Mouse (Mus musculus) MEL (cell line): ENCODE data around the gene Rnasek.

Source experiments
- CTCF ChIP-seq, 3 experiments: IDR thresholded peaks in 2 of 3; conservative IDR thresholded peaks in 1 of 3; 2 replicates each; pipeline ENCODE4 v1.5.1; 2011 to 2012; ENCODE audit warnings: low read length in 3 of 3, low read depth in 2 of 3, mild to moderate bottlenecking in 2 of 3, improper control_type of control experiment in 1 of 3, inconsistent platforms in 1 of 3, mixed read lengths in 1 of 3, moderate library complexity in 1 of 3; ENCODE audit not compliant: control insufficient read depth in 1 of 3, insufficient read depth in 1 of 3, poor library complexity in 1 of 3, severe bottlenecking in 1 of 3
- MAFK ChIP-seq: IDR thresholded peaks from 2 replicates; pipeline ENCODE4 v1.6.1; 2011; ENCODE audit warnings: low read depth, mild to moderate bottlenecking, low read length, improper control_type of control experiment, borderline replicate concordance
- MXI1 ChIP-seq: IDR thresholded peaks from 2 replicates; pipeline ENCODE4 v1.6.1; 2011; ENCODE audit warnings: mild to moderate bottlenecking, low read depth, low read length, improper control_type of control experiment
- POLR2AphosphoS2 ChIP-seq: IDR thresholded peaks from 2 replicates; pipeline ENCODE4 v1.6.1; 2011; ENCODE audit warnings: low read length, improper control_type of control experiment
- USF2 ChIP-seq, 2 experiments: IDR thresholded peaks; 2 replicates each; pipeline ENCODE4 v1.6.1; 2011 to 2012; ENCODE audit warnings: improper control_type of control experiment in 2 of 2, low read length in 2 of 2, borderline replicate concordance in 1 of 2, inconsistent platforms in 1 of 2, low read depth in 1 of 2, mild to moderate bottlenecking in 1 of 2; ENCODE audit not compliant: insufficient read depth in 1 of 2
- ZC3H11A ChIP-seq: IDR thresholded peaks from 2 replicates; pipeline ENCODE4 v1.6.1; 2012; ENCODE audit warnings: low read depth, mild to moderate bottlenecking, inconsistent platforms, low read length, improper control_type of control experiment

DNA sequence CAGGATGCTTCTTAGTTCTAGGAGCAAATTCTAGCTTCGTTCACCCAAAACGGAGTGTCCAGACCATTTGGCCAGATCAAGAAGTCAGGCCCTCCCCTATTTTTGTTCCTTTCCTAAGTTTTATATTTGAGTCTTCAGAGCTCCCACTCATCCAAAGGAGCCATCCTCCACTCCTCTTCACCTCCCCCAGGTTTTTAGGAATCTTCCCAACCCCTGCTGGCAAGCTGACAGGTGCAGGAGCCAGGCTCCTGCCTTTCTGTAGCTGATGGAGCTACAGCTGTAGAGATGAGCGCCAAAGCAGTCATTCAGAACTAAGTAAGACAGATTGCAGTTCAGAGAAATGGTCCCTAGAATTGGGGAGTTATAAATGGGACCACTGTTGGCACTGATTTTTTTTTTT, 39.3 kb upstream of the Rnasek start:
- no peak for TF ChIP-seq CTCF (IDR thresholded peaks at IDR 0.05 in 2 of 3, conservative IDR thresholded peaks at IDR 0.05 in 1 of 3; ENCODE audit: control insufficient read depth in 1 of 3, insufficient read depth in 1 of 3, low read depth in 2 of 3, low read length in 3 of 3, poor library complexity in 1 of 3, severe bottlenecking in 1 of 3)
- TF ChIP-seq ZC3H11A = no peak
- TF ChIP-seq POLR2AphosphoS2 = no peak
- TF ChIP-seq MAFK = no peak
- TF ChIP-seq MXI1 = no peak
- TF ChIP-seq USF2 (IDR thresholded peaks at IDR 0.05; ENCODE audit: borderline replicate concordance in 1 of 2, insufficient read depth in 1 of 2, low read depth in 1 of 2, low read length in 2 of 2) = no peak
